Mouse (Mus musculus): ENCODE data around the gene Lama1.

- TF ChIP-seq GATA1 (IDR thresholded peaks at IDR 0.05; ENCODE audit: low read length) (no peak), TAL1 (IDR thresholded peaks at IDR 0.05; ENCODE audit: low read length) (no peak)
Observed at GRCm38 (mm10) chr17:67651506-67651905, 45.6 kb upstream of the Lama1 start.

Data from erythroblast, embryonic 14.5 days (primary cell).